Mouse (Mus musculus): ENCODE data around the gene Ngdn. TPM values are rescaled to one million over a fixed set of nuclear protein-coding genes. Genes with fewer than 3 reads are reported as not detected.

The Ngdn gene
- polyA plus RNA-seq, 1 experiment from 2014 or later: 32.0 TPM

DNA sequence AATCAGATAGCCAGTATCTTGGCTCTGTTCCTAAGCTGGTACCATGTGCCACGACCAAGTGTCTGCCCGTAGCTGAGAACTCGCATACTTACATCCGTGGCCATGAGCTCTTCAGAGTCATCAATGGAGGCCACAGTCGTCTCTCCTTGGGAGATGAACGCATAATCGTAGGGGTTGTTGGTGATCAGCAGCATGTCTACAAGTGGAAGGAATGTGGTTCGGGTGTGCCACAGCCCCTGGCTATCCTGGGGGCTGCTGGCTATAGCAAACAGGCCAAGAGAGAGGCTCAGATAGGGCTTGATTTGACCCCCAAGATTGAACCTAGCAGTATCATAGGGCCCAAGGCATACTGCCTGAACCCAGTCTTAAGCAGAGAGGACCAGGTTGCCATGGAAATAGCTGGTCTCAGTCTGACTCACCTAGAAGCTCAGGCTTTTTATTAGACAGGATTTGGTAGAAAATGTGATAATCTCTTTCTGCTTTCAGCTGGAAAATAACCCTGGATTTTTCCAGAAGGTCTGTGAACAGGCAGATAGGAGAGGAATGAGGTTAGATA is 25.3 kb upstream of the Ngdn start:
- 75% methylated on average over 8 of the region's 8 CpGs for WGBS (ENCODE audit: insufficient replicate concordance)
- H3K4me1 ChIP-seq (ENCODE audit: insufficient read depth): no peaks in the 10 kb centered on the region
- H3K27ac ChIP-seq (ENCODE audit: low read depth): no peak overlapping the region
- no peaks in the 10 kb centered on the region for H3K36me3 ChIP-seq (replicated peaks; ENCODE audit: insufficient read depth, low read length)
- H3K9ac ChIP-seq (replicated peaks): no peak overlapping the region
- DNase-seq (no peak), ATAC-seq (no peak)
- no peak overlapping the region for H3K4me3 ChIP-seq (ENCODE audit: low read depth, low read length)
- H3K4me2 ChIP-seq (ENCODE audit: low read depth, low read length): no peak overlapping the region
- H3K9me3 ChIP-seq (ENCODE audit: low read length): no peaks in the 10 kb centered on the region
- no peak for TF ChIP-seq CTCF (IDR thresholded peaks at IDR 0.05; ENCODE audit: low read depth)
- TF ChIP-seq EP300 (IDR thresholded peaks at IDR 0.05; ENCODE audit: low read depth): no peak
- no peaks in the 10 kb centered on the region for H3K27me3 ChIP-seq (ENCODE audit: insufficient read depth, low read length)

DNA sequence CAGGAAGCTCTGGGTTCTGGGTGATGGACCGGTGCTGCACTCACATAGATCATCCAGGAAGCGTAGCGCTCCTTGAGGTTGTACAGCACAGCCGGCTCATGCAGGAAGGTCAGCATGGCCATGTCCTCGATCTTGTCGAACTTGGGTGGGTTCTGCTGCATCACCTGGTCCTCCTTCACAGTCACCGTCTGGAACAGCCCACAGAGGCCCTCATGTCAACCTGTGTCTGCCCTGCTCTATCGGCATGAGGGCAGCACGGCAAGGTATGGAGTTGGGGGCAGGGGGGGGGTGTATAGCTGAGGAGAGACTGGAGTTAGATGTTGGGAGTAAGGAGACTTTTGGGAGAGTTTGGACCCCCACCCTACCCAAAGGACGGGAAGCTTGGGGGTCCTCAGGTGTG is 23.1 kb upstream of the Ngdn start:
- H3K4me1 ChIP-seq (ENCODE audit: insufficient read depth): no peaks in the 10 kb centered on the region
- H3K4me3 ChIP-seq (ENCODE audit: low read depth, low read length): no peak overlapping the region
- H3K4me2 ChIP-seq (ENCODE audit: low read depth, low read length): no peak overlapping the region
- DNase-seq: no peak
- TF ChIP-seq CTCF (IDR thresholded peaks at IDR 0.05; ENCODE audit: low read depth) (no peak), EP300 (IDR thresholded peaks at IDR 0.05; ENCODE audit: low read depth) (no peak)
- 78% methylated on average over 10 of the region's 10 CpGs for WGBS (ENCODE audit: insufficient replicate concordance)
- ATAC-seq: no peak
- H3K36me3 ChIP-seq (replicated peaks; ENCODE audit: insufficient read depth, low read length): no peaks in the 10 kb centered on the region
- no peaks in the 10 kb centered on the region for H3K9me3 ChIP-seq (ENCODE audit: low read length)
- no peaks in the 10 kb centered on the region for H3K27me3 ChIP-seq (ENCODE audit: insufficient read depth, low read length)
- H3K9ac ChIP-seq (replicated peaks): no peak overlapping the region
- no peak overlapping the region for H3K27ac ChIP-seq (ENCODE audit: low read depth)

DNA sequence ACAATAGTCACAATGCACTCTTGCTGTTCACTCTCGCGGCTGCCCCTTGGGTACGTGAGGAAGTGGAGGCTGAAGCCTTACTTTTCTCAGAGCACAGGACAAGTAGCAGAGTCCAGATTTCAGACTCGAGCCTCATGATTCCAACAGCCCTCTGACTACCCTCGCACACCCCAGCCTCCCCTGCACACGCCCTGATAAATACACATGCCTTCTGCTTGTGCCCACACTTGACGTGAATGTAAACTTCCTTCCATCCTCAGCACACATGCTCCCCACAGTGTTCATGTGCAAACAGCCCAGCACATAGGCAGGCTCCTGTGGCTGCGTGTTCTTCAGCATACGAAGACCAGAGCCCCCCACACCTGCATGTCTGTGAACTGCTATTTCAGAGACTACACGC is 21.6 kb upstream of the Ngdn start:
- H3K4me1 ChIP-seq (ENCODE audit: insufficient read depth): no peaks in the 10 kb centered on the region
- H3K9ac ChIP-seq (replicated peaks): no peak overlapping the region
- no peak for TF ChIP-seq EP300 (IDR thresholded peaks at IDR 0.05; ENCODE audit: low read depth)
- TF ChIP-seq CTCF (IDR thresholded peaks at IDR 0.05; ENCODE audit: low read depth): no peak
- H3K36me3 ChIP-seq (replicated peaks; ENCODE audit: insufficient read depth, low read length): no peaks in the 10 kb centered on the region
- ATAC-seq (no peak), DNase-seq (no peak)
- no peak overlapping the region for H3K4me2 ChIP-seq (ENCODE audit: low read depth, low read length)
- WGBS (ENCODE audit: insufficient replicate concordance): 47% methylated on average over 10 of the region's 10 CpGs
- no peaks in the 10 kb centered on the region for H3K27me3 ChIP-seq (ENCODE audit: insufficient read depth, low read length)
- H3K9me3 ChIP-seq (ENCODE audit: low read length): no peaks in the 10 kb centered on the region
- H3K4me3 ChIP-seq (ENCODE audit: low read depth, low read length): no peak overlapping the region
- no peak overlapping the region for H3K27ac ChIP-seq (ENCODE audit: low read depth)

DNA sequence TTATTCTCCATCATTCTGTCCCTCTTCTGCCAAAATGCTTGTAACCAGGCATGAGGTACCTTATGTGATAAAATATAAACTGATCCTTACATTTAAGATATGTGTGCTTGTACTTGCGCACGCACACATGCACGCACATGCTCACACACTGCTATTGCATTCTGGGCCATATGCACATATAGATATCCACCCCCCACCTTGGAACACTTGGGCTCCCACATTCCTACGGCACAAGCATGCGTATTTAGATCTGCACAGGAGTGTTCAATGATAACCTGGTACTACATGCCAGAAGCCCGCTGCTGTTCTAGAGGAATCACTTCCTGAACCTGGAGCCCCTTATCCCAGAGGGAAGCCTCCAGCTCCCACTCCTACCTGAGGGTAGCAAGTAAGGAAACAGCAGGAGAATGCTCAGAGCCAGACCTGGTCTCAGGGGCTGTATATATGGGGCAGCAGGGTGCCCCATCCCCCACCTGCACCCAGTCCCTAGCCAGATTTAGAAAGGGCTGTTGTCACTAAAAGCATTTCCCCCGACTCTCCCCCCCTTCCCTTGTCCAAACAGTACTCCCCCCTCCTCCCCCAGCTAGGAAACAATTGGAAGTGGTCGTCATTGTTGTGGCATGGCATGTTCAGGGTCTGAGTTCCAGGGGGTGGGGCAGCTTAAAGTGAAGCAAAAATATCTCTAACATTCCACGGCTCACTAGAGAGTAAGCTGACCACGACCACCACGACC is 21.0 kb upstream of the Ngdn start, which contains the start of gene Myh7:
TSS of gene Myh7 (minus strand) at position 491 of the 733 bp plus-strand sequence.
- no peak within 1 kb of the TSS for H3K9ac ChIP-seq (replicated peaks)
- H3K27ac ChIP-seq (ENCODE audit: low read depth): no peak within 1 kb of the TSS
- H3K4me2 ChIP-seq (ENCODE audit: low read depth, low read length): no peak within 1 kb of the TSS
- H3K27me3 ChIP-seq (ENCODE audit: insufficient read depth, low read length): no peaks in the 10 kb centered on the region
- no peak for DNase-seq
- H3K4me3 ChIP-seq (ENCODE audit: low read depth, low read length): no peak within 1 kb of the TSS
- no peaks in the 10 kb centered on the region for H3K4me1 ChIP-seq (ENCODE audit: insufficient read depth)
- TF ChIP-seq EP300 (IDR thresholded peaks at IDR 0.05; ENCODE audit: low read depth): no peak
- TF ChIP-seq CTCF (IDR thresholded peaks at IDR 0.05; ENCODE audit: low read depth): no peak
- ATAC-seq: no peak
- H3K36me3 ChIP-seq (replicated peaks; ENCODE audit: insufficient read depth, low read length): no peaks in the 10 kb centered on the region
- H3K9me3 ChIP-seq (ENCODE audit: low read length): no peaks in the 10 kb centered on the region
- 54% methylated on average over 11 of the region's 11 CpGs for WGBS (ENCODE audit: insufficient replicate concordance)

DNA sequence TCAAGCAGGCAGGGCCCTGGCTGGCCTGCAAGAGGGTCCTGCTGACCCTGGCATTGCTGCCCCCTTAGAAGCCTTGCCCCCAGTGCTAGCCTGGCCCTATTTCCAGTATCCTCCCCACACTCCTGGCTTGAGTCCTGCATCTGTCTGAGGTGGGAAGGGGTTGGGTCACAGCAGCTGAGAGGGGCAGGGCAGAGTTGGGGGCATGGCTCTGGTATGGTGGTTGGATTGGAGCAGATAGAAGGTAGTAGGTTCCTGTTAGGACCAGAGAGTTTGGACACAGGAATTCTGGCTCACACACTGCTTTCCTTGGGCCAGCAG is 20.4 kb upstream of the Ngdn start:
- ATAC-seq: no peak

DNA sequence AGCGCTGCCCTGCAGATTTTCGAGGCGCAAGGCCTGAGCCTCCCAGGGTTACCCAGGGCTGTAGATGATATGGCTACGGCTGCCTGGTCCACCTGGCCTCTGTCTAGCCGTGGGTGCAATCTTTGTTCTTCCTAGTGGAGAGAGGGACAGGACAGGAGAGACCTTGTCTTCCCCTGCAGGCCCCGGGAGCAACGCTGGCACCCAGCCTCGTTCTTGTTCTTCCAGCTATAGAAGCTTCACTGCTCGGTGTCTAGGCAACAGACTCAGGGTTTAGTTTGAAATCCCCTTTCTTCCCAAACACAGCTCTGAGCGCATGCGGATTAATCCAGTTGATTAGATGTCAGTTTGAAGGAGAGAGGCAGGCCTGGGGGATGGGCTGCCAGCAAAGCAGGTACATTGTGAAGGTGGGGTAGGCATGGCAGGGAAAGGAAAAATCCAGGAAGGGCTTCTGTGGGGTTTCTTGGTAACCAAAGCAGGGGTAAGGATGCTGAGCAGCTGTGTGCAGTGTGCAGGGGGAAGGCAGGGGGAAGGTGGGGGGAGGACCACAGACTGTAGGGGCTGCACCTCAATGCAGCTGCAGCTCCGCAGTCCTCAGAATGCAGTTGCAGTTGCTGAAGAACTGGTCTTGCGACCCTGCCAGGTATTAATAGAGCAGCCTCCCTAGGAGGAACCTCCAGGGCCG is 19.7 kb upstream of the Ngdn start:
- Histone ChIP-seq H3K9ac (replicated peaks) (no peak overlapping the region), H3K27me3 (ENCODE audit: insufficient read depth, low read length) (no peaks in the 10 kb centered on the region), H3K4me1 (ENCODE audit: insufficient read depth) (no peaks in the 10 kb centered on the region), H3K27ac (ENCODE audit: low read depth) (no peak overlapping the region), H3K9me3 (ENCODE audit: low read length) (no peaks in the 10 kb centered on the region), H3K4me2 (ENCODE audit: low read depth, low read length) (no peak overlapping the region), H3K36me3 (replicated peaks; ENCODE audit: insufficient read depth, low read length) (no peaks in the 10 kb centered on the region), H3K4me3 (ENCODE audit: low read depth, low read length) (no peak overlapping the region)
- DNase-seq (no peak), ATAC-seq (no peak)
- 49% methylated on average over 14 of the region's 14 CpGs for WGBS (ENCODE audit: insufficient replicate concordance)
- TF ChIP-seq EP300 (IDR thresholded peaks at IDR 0.05; ENCODE audit: low read depth) (no peak), CTCF (IDR thresholded peaks at IDR 0.05; ENCODE audit: low read depth) (no peak)

More for the DNA sequence above, 20.4 kb upstream of the Ngdn start:
- Histone ChIP-seq H3K9me3 (ENCODE audit: low read length) (no peaks in the 10 kb centered on the region), H3K4me2 (ENCODE audit: low read depth, low read length) (no peak overlapping the region), H3K27ac (ENCODE audit: low read depth) (no peak overlapping the region), H3K4me1 (ENCODE audit: insufficient read depth) (no peaks in the 10 kb centered on the region), H3K36me3 (replicated peaks; ENCODE audit: insufficient read depth, low read length) (no peaks in the 10 kb centered on the region), H3K9ac (replicated peaks) (no peak overlapping the region), H3K4me3 (ENCODE audit: low read depth, low read length) (no peak overlapping the region), H3K27me3 (ENCODE audit: insufficient read depth, low read length) (no peaks in the 10 kb centered on the region)
- TF ChIP-seq EP300 (IDR thresholded peaks at IDR 0.05; ENCODE audit: low read depth) (no peak), CTCF (IDR thresholded peaks at IDR 0.05; ENCODE audit: low read depth) (no peak)
- DNase-seq: no peak

All from liver, postnatal 0 days (tissue).